Mouse (Mus musculus) thymus, adult 2 months (tissue): ENCODE results near the gene Pikfyve.

Experiments
- CTCF ChIP-seq: fragments of 200-500 bp; IDR thresholded peaks from 2 replicates; pipeline ENCODE4 v1.5.1; 2012; ENCODE audit warnings: mild to moderate bottlenecking, control low read depth, low read length, moderate library complexity, borderline replicate concordance; ENCODE audit not compliant: control insufficient read depth, poor library complexity, insufficient read depth; ENCODE audit errors: extremely low read depth
- POLR2A ChIP-seq: fragments of 200-500 bp; IDR thresholded peaks from 2 replicates; pipeline ENCODE4 v1.6.1; 2012; ENCODE audit warnings: mild to moderate bottlenecking, low read length, control low read depth, moderate library complexity; ENCODE audit not compliant: control insufficient read depth, poor library complexity, insufficient read depth; ENCODE audit errors: extremely low read depth

GRCm38 (mm10) chr1:65315022-65315407, 128.5 kb downstream of the Pikfyve start:
- TF ChIP-seq POLR2A, result no peak
- no peak for TF ChIP-seq CTCF
